ENCODE assay signal across 10 mouse cellular contexts in genomic region chr11:3369449-3369848, GRCm38 (mm10). TPM values are rescaled to one million over a fixed set of nuclear protein-coding genes. Genes with fewer than 3 reads are reported as not detected.
DNase-seq lines count a peak whose midpoint lies in the region; ATAC-seq and TF ChIP-seq lines count a peak whose summit lies in the region.
"Had no signal": no experiment of that assay in that cellular context is flagged by ENCODE, and none has a peak within 500 bp of the region (broad histone marks: within the 10 kb centered on the region; RNA-seq: fewer than 3 reads in every experiment).

No protein-coding gene starts in this region.

- TF ChIP-seq CTCF in thymus, adult 2 months (IDR thresholded peaks at IDR 0.05; ENCODE audit: borderline replicate concordance, control insufficient read depth, extremely low read depth, insufficient read depth, low read length, poor library complexity), result no peak

- peak overlapping the region; percentile 92 for H3K4me2 ChIP-seq in heart, embryonic 12.5 days
- peak overlapping the region; percentile 71 for H3K4me2 ChIP-seq in hindbrain, embryonic 13.5 days
- peak overlapping the region; percentile 84 for H3K4me2 ChIP-seq in midbrain, embryonic 16.5 days (ENCODE audit: low read length)

- 0 out of 2 replicates have a peak, but pooled peaks cover 14% of the 10 kb centered on the region for H3K36me3 ChIP-seq in heart, embryonic 12.5 days
- no peaks in the 10 kb centered on the region for H3K36me3 ChIP-seq in hindbrain, embryonic 13.5 days
- H3K36me3 ChIP-seq in midbrain, embryonic 16.5 days (ENCODE audit: control insufficient read depth, insufficient read depth, low read length), result no peaks in the 10 kb centered on the region; the same call in 1 of the 2 replicates
- H3K36me3 ChIP-seq in thymus, adult 2 months (ENCODE audit: control insufficient read depth, insufficient read depth, low read length), result no peaks in the 10 kb centered on the region

- H3K27me3 ChIP-seq in heart, embryonic 12.5 days (replicated peaks), result no peaks in the 10 kb centered on the region
- no peaks in the 10 kb centered on the region for H3K27me3 ChIP-seq in hindbrain, embryonic 13.5 days
- no peaks in the 10 kb centered on the region for H3K27me3 ChIP-seq in midbrain, embryonic 16.5 days (ENCODE audit: control insufficient read depth, insufficient read depth, low read depth, low read length)
- no peaks in the 10 kb centered on the region for H3K27me3 ChIP-seq in thymus, adult 2 months (ENCODE audit: control insufficient read depth, insufficient read depth, low read length)

- no peak for TF ChIP-seq POLR2A in thymus, adult 2 months (IDR thresholded peaks at IDR 0.05; ENCODE audit: control insufficient read depth, extremely low read depth, insufficient read depth, low read length, poor library complexity)

- DNase-seq in heart, postnatal 4 days, result no peak
- peak; percentile 49 for DNase-seq in ZHBTc4 (ENCODE audit: low read depth, low spot score)
- no peak for DNase-seq in spleen, postnatal 14 days (ENCODE audit: low spot score in 2 of 2)
- no peak for DNase-seq in right cerebral cortex, postnatal 36 days (ENCODE audit: low spot score in 2 of 2)
- no peak for DNase-seq in thymus, adult 2 months
- DNase-seq: cerebellum, adult 18-20 months; gastrocnemius, adult 2 months had no signal

- H3K9me3 ChIP-seq in heart, embryonic 12.5 days (replicated peaks), result no peaks in the 10 kb centered on the region
- H3K9me3 ChIP-seq in hindbrain, embryonic 13.5 days, result no peaks in the 10 kb centered on the region
- no peaks in the 10 kb centered on the region for H3K9me3 ChIP-seq in midbrain, embryonic 16.5 days (replicated peaks; ENCODE audit: control insufficient read depth, low read length, poor library complexity, severe bottlenecking)

- ATAC-seq in heart, embryonic 12.5 days (ENCODE audit: insufficient number of reproducible peaks, low FRiP score), result no peak
- ATAC-seq in hindbrain, embryonic 13.5 days (ENCODE audit: low FRiP score), result no peak
- ATAC-seq in midbrain, embryonic 16.5 days, result no peak

- peak overlapping the region; percentile 41; the same call in 1 of the 2 replicates for H3K9ac ChIP-seq in heart, embryonic 12.5 days
- H3K9ac ChIP-seq in hindbrain, embryonic 13.5 days, result peak overlapping the region; percentile 88
- H3K9ac ChIP-seq in midbrain, embryonic 16.5 days (ENCODE audit: low read depth, low read length), result peak overlapping the region; percentile 33; the same call in 1 of the 2 replicates

- WGBS in heart, embryonic 12.5 days, result 76% methylated on average over 5 of the region's 5 CpGs
- 78% methylated on average over 5 of the region's 5 CpGs for WGBS in hindbrain, embryonic 13.5 days
- WGBS in midbrain, embryonic 16.5 days, result 80% methylated on average over 5 of the region's 5 CpGs
- 97% methylated on average over 5 of the region's 5 CpGs for WGBS in thymus, adult 2 months

- H3K4me1 ChIP-seq in heart, embryonic 12.5 days (replicated peaks), result peaks cover 55% of the 10 kb centered on the region
- peaks cover 77% of the 10 kb centered on the region for H3K4me1 ChIP-seq in hindbrain, embryonic 13.5 days (replicated peaks)
- H3K4me1 ChIP-seq in midbrain, embryonic 16.5 days (ENCODE audit: control insufficient read depth, insufficient read depth, low read length), result peaks cover 41% of the 10 kb centered on the region
- H3K4me1 ChIP-seq in thymus, adult 2 months (replicated peaks; ENCODE audit: control insufficient read depth, insufficient read depth, low read length), result peaks cover 17% of the 10 kb centered on the region

- peak overlapping the region; percentile 39 for H3K27ac ChIP-seq in heart, embryonic 12.5 days (ENCODE audit: poor library complexity, severe bottlenecking)
- no peak overlapping the region for H3K27ac ChIP-seq in hindbrain, embryonic 13.5 days
- H3K27ac ChIP-seq in midbrain, embryonic 16.5 days (ENCODE audit: low read length), result no peak overlapping the region
- H3K27ac ChIP-seq in thymus, adult 2 months (ENCODE audit: control insufficient read depth, insufficient read depth, low read length), result no peak overlapping the region
- H3K27ac ChIP-seq: gastrocnemius, adult 2 months had no signal

- H3K4me3 ChIP-seq in heart, embryonic 12.5 days, result peak overlapping the region; percentile 78; the same call in 1 of the 2 replicates
- peak overlapping the region; percentile 69 for H3K4me3 ChIP-seq in hindbrain, embryonic 13.5 days
- peak overlapping the region; percentile 62 for H3K4me3 ChIP-seq in midbrain, embryonic 16.5 days (ENCODE audit: low read depth, low read length)
- H3K4me3 ChIP-seq in thymus, adult 2 months (ENCODE audit: control insufficient read depth, insufficient read depth, low read length), result no peak overlapping the region
- H3K4me3 ChIP-seq: gastrocnemius, adult 2 months had no signal

RNA-seq across cellular contexts. Expression of gene Pik3ip1, which starts 39.2 kb away (rescaled TPM):
- polyA plus RNA-seq in heart, embryonic 12.5 days (2016; fragmentation: Nextera tagmentation; extraction: Ambion mirVana), result 20.2 and 21.3 TPM in 2 replicates
- 10 to 100 TPM; 11.7 to 12.0 TPM for total RNA-seq in heart, postnatal 4 days (2021)
- polyA plus RNA-seq in hindbrain, embryonic 13.5 days (2015; fragmentation: Nextera tagmentation; extraction: Ambion mirVana), result 25.4 and 25.5 TPM in 2 replicates
- polyA plus RNA-seq in midbrain, embryonic 16.5 days (2015; fragmentation: Nextera tagmentation; extraction: Ambion mirVana), result 22.8 and 29.5 TPM in 2 replicates
- 151 and 153 TPM in 2 replicates for polyA plus RNA-seq in thymus, adult 2 months (2012; rRNA removed)

RNA-seq across cellular contexts. Expression of gene Limk2, which starts 39.5 kb away (rescaled TPM):
- 73.2 and 74.6 TPM in 2 replicates for polyA plus RNA-seq in heart, embryonic 12.5 days (2016; fragmentation: Nextera tagmentation; extraction: Ambion mirVana)
- 10 to 100 TPM; 31.8 to 34.4 TPM for total RNA-seq in heart, postnatal 4 days (2021)
- polyA plus RNA-seq in hindbrain, embryonic 13.5 days (2015; fragmentation: Nextera tagmentation; extraction: Ambion mirVana), result 138 and 150 TPM in 2 replicates
- 185 and 187 TPM in 2 replicates for polyA plus RNA-seq in midbrain, embryonic 16.5 days (2015; fragmentation: Nextera tagmentation; extraction: Ambion mirVana)
- 167 and 185 TPM in 2 replicates for polyA plus RNA-seq in thymus, adult 2 months (2012; rRNA removed)

Comparison
In these comparisons a context has a peak if more than half of its experiments do, and no peak if none do; other contexts are left out.
1. H3K9ac ChIP-seq: peak in every context shown above with its lines; median percentile 88 in hindbrain, embryonic 13.5 days; 41 in heart, embryonic 12.5 days; 33 in midbrain, embryonic 16.5 days.